Mouse (Mus musculus) kidney, embryonic 14.5 days (tissue): ENCODE data around the gene Prkag2. TPM values are rescaled to one million over a fixed set of nuclear protein-coding genes. Genes with fewer than 3 reads are reported as not detected.

Experiments used
- ATAC-seq: fragments of 200-750 bp; cut with Nextera tagmentation; 2 replicates; pipeline ENCODE4 v1.8.0; 2017; ENCODE audit warnings: moderate number of reproducible peaks, mild to moderate bottlenecking, moderate TSS enrichment, moderate library complexity; ENCODE audit not compliant: low FRiP score, low TSS enrichment
- H3K27ac ChIP-seq: fragments of 300-500 bp; sonication (generic); 2 replicates; pipeline ENCODE4 v1.5.1; 2014; ENCODE audit warnings: low read depth, mild to moderate bottlenecking, low read length, moderate library complexity, mixed read lengths
- H3K27me3 ChIP-seq: fragments of 300-500 bp; sonication (generic); 2 replicates; pipeline ENCODE4 v1.6.1; 2014; ENCODE audit warnings: mild to moderate bottlenecking, low read length; ENCODE audit not compliant: control insufficient read depth, insufficient read depth
- H3K36me3 ChIP-seq: fragments of 300-500 bp; sonication (generic); 2 replicates; pipeline ENCODE4 v1.6.1; 2014; ENCODE audit warnings: low read length, mixed read lengths; ENCODE audit not compliant: control insufficient read depth, insufficient read depth
- H3K4me1 ChIP-seq: fragments of 300-500 bp; sonication (generic); 2 replicates; pipeline ENCODE4 v1.6.1; 2014; ENCODE audit warnings: low read length, mixed read lengths; ENCODE audit not compliant: control insufficient read depth, insufficient read depth
- H3K4me2 ChIP-seq: fragments of 300-500 bp; sonication (generic); replicated peaks from 2 replicates; pipeline ENCODE4 v1.6.1; 2014; ENCODE audit warnings: low read depth, mild to moderate bottlenecking, low read length
- H3K4me3 ChIP-seq: fragments of 300-500 bp; sonication (generic); 2 replicates; pipeline ENCODE4 v1.5.1; 2014; ENCODE audit warnings: mild to moderate bottlenecking, low read length
- H3K9ac ChIP-seq: fragments of 300-500 bp; sonication (generic); 2 replicates; pipeline ENCODE4 v1.6.1; 2014; ENCODE audit warnings: low read depth, mild to moderate bottlenecking, low read length, moderate library complexity
- H3K9me3 ChIP-seq: fragments of 300-500 bp; sonication (generic); 2 replicates; pipeline ENCODE4 v1.6.1; 2016; ENCODE audit warnings: low read length; ENCODE audit not compliant: control insufficient read depth
- WGBS: fragments of 180-500 bp; shearing (Covaris S2); extraction: QIAGEN DNeasy Blood & Tissue Kit; methylation state at CpG from one replicate; pipeline ENCODE4 v1.1.7; 2014; 5-methylcytosine and 5-hydroxymethylcytosine counted together
- polyA plus RNA-seq: library from polyadenylated mRNA; unstranded; fragments of >200 nt; fragmentation: Nextera tagmentation; extraction: Ambion mirVana; gene quantifications from 2 replicates; pipeline ENCODE4 v1.2.1, GENCODE M21; 2014

Gene Prkag2
- polyA plus RNA-seq, 1 experiment from 2014 or later: 44.6 TPM

GRCm38 (mm10) chr5:24986956-24987355 is 113.5 kb downstream of the Prkag2 start:
- Histone ChIP-seq H3K36me3 (no peaks in the 10 kb centered on the region), H3K27ac (no peak overlapping the region), H3K4me2 (no peak overlapping the region), H3K9me3 (no peaks in the 10 kb centered on the region), H3K4me3 (no peak overlapping the region), H3K27me3 (no peaks in the 10 kb centered on the region), H3K4me1 (peaks cover 5% of the 10 kb centered on the region; the same call in 1 of the 2 replicates), H3K9ac (no peak overlapping the region)
- ATAC-seq: no peak
- 51% methylated on average over 2 of the region's 2 CpGs for WGBS

- H3K4me1 ChIP-seq: peaks cover 5% of the 10 kb centered on the region; the same call in 1 of the 2 replicates
- WGBS: 54% methylated on average over 9 of the region's 9 CpGs
Observed at GRCm38 (mm10) chr5:24986204-24986940, 114.1 kb downstream of the Prkag2 start.

GRCm38 (mm10) chr5:24985434-24986176 is 114.8 kb downstream of the Prkag2 start:
- H3K9me3 ChIP-seq: no peaks in the 10 kb centered on the region
- H3K4me3 ChIP-seq: no peak overlapping the region
- peaks cover 5% of the 10 kb centered on the region; the same call in 1 of the 2 replicates for H3K4me1 ChIP-seq
- no peaks in the 10 kb centered on the region for H3K36me3 ChIP-seq
- H3K27ac ChIP-seq: no peak overlapping the region
- ATAC-seq: no peak
- H3K4me2 ChIP-seq: no peak overlapping the region
- no peaks in the 10 kb centered on the region for H3K27me3 ChIP-seq
- 80% methylated on average over 11 of the region's 11 CpGs for WGBS
- no peak overlapping the region for H3K9ac ChIP-seq

More at GRCm38 (mm10) chr5:24986204-24986940, 114.1 kb downstream of the Prkag2 start:
- no peak for ATAC-seq
- Histone ChIP-seq H3K4me2 (no peak overlapping the region), H3K36me3 (no peaks in the 10 kb centered on the region), H3K4me3 (no peak overlapping the region), H3K9me3 (no peaks in the 10 kb centered on the region), H3K27me3 (no peaks in the 10 kb centered on the region), H3K27ac (no peak overlapping the region), H3K9ac (no peak overlapping the region)

- no peaks in the 10 kb centered on the region for H3K27me3 ChIP-seq
- no peaks in the 10 kb centered on the region for H3K36me3 ChIP-seq
- H3K9ac ChIP-seq: no peak overlapping the region
- no peak for ATAC-seq
- 70% methylated on average over 1 of the region's 1 CpGs for WGBS
- H3K4me1 ChIP-seq: peaks cover 10% of the 10 kb centered on the region
- H3K9me3 ChIP-seq: no peaks in the 10 kb centered on the region
- H3K4me3 ChIP-seq: no peak overlapping the region
- no peak overlapping the region for H3K4me2 ChIP-seq
- no peak overlapping the region for H3K27ac ChIP-seq
Observed at GRCm38 (mm10) chr5:24984157-24984556, 116.3 kb downstream of the Prkag2 start.

GRCm38 (mm10) chr5:24983539-24983938 is 116.9 kb downstream of the Prkag2 start:
- no peaks in the 10 kb centered on the region for H3K36me3 ChIP-seq
- peaks cover 10% of the 10 kb centered on the region for H3K4me1 ChIP-seq
- no peak overlapping the region for H3K9ac ChIP-seq
- peak; percentile 36; the same call in 1 of the 2 replicates for ATAC-seq
- H3K27me3 ChIP-seq: no peaks in the 10 kb centered on the region
- H3K4me2 ChIP-seq: no peak overlapping the region
- no peak overlapping the region for H3K27ac ChIP-seq
- no peaks in the 10 kb centered on the region for H3K9me3 ChIP-seq
- no peak overlapping the region for H3K4me3 ChIP-seq
- 16% methylated on average over 3 of the region's 3 CpGs for WGBS

- Histone ChIP-seq H3K27me3 (no peaks in the 10 kb centered on the region), H3K27ac (no peak overlapping the region), H3K4me2 (no peak overlapping the region), H3K4me3 (no peak overlapping the region), H3K36me3 (no peaks in the 10 kb centered on the region), H3K9ac (no peak overlapping the region), H3K9me3 (no peaks in the 10 kb centered on the region), H3K4me1 (peaks cover 10% of the 10 kb centered on the region)
- WGBS: 82% methylated on average over 3 of the region's 3 CpGs
- no peak for ATAC-seq
Observed at GRCm38 (mm10) chr5:24982258-24982657, 118.2 kb downstream of the Prkag2 start.

- Histone ChIP-seq H3K9me3 (no peaks in the 10 kb centered on the region), H3K9ac (no peak overlapping the region)
- no peak for ATAC-seq
Observed at GRCm38 (mm10) chr5:24981765-24982164, 118.7 kb downstream of the Prkag2 start.

GRCm38 (mm10) chr5:24979968-24980345 is 120.5 kb downstream of the Prkag2 start:
- 69% methylated on average over 10 of the region's 10 CpGs for WGBS
- H3K9me3 ChIP-seq: no peaks in the 10 kb centered on the region
- H3K4me2 ChIP-seq: no peak overlapping the region
- H3K27ac ChIP-seq: 0 out of 2 replicates have a peak overlapping the region, but pooled peaks have one; percentile 0
- no peak for ATAC-seq
- no peak overlapping the region for H3K9ac ChIP-seq
- peaks cover 15% of the 10 kb centered on the region for H3K4me1 ChIP-seq
- H3K27me3 ChIP-seq: no peaks in the 10 kb centered on the region
- H3K36me3 ChIP-seq: no peaks in the 10 kb centered on the region
- no peak overlapping the region for H3K4me3 ChIP-seq

More at GRCm38 (mm10) chr5:24981765-24982164, 118.7 kb downstream of the Prkag2 start:
- no peak overlapping the region for H3K4me2 ChIP-seq
- WGBS: 78% methylated on average over 6 of the region's 6 CpGs
- no peaks in the 10 kb centered on the region for H3K27me3 ChIP-seq
- H3K4me1 ChIP-seq: peaks cover 10% of the 10 kb centered on the region
- no peak overlapping the region for H3K4me3 ChIP-seq
- no peak overlapping the region for H3K27ac ChIP-seq
- no peaks in the 10 kb centered on the region for H3K36me3 ChIP-seq
